Mouse (Mus musculus) myocyte (in vitro differentiated cells): Measurements from ENCODE around the gene Mink1. TPM values are rescaled to one million over a fixed set of nuclear protein-coding genes. Genes with fewer than 3 reads are reported as not detected.
A peak's percentile ranks its signal among the peaks of the same experiment; 100 is the strongest.
"Not testable (repeated sequence)": the region's sequence is repeated elsewhere in the genome, so short reads cannot be mapped to it uniquely, and the experiment has no call there.

Experiments used
- H3K27me3 ChIP-seq: one replicate; pipeline ENCODE4 v1.6.1; 2011; ENCODE audit not compliant: control insufficient read depth, insufficient read depth, insufficient read length
- H3K36me3 ChIP-seq: one replicate; pipeline ENCODE4 v1.6.1; 2011; ENCODE audit not compliant: control insufficient read depth, insufficient read depth
- H3K4me2 ChIP-seq: one replicate; pipeline ENCODE4 v1.6.1; 2011; ENCODE audit warnings: low read depth, control low read depth
- H3K4me3 ChIP-seq: one replicate; pipeline ENCODE4 v1.5.1; 2011; ENCODE audit warnings: mild to moderate bottlenecking, control low read depth, moderate library complexity
- H3K79me2 ChIP-seq: one replicate; pipeline ENCODE4 v1.6.1; 2011; ENCODE audit not compliant: control insufficient read depth, insufficient read depth
- H3ac ChIP-seq: one replicate; pipeline ENCODE4 v1.6.1; 2011; ENCODE audit not compliant: control insufficient read depth, insufficient read length
- CEBPB ChIP-seq: IDR thresholded peaks from 2 replicates; pipeline ENCODE4 v1.6.1; 2011; ENCODE audit warnings: mild to moderate bottlenecking, moderate library complexity; ENCODE audit not compliant: poor library complexity, insufficient read depth, severe bottlenecking
- E2F4 ChIP-seq: IDR thresholded peaks from one replicate; pipeline ENCODE4 v1.6.1; 2011; ENCODE audit warnings: mild to moderate bottlenecking, control low read depth, moderate library complexity; ENCODE audit not compliant: insufficient read depth
- MAX ChIP-seq: IDR thresholded peaks from one replicate; pipeline ENCODE4 v1.6.1; 2011; ENCODE audit warnings: low read depth, mild to moderate bottlenecking, control low read depth
- MYOD1 ChIP-seq, 3 experiments: IDR thresholded peaks; one replicate each; pipeline ENCODE4 v1.6.1; 2011; ENCODE audit warnings: control low read depth in 2 of 3, low read depth in 2 of 3, mild to moderate bottlenecking in 2 of 3, moderate library complexity in 1 of 3; ENCODE audit not compliant: insufficient read length in 2 of 3, control insufficient read depth in 1 of 3
- MYOG ChIP-seq, 3 experiments: IDR thresholded peaks; one replicate each; pipeline ENCODE4 v1.6.1; 2011; ENCODE audit warnings: control low read depth in 2 of 3, low read depth in 2 of 3, mild to moderate bottlenecking in 2 of 3; ENCODE audit not compliant: insufficient read length in 2 of 3, control insufficient read depth in 1 of 3, insufficient read depth in 1 of 3
- POLR2A ChIP-seq: IDR thresholded peaks from one replicate; pipeline ENCODE4 v1.6.1; 2011; ENCODE audit warnings: low read depth, mild to moderate bottlenecking, control low read depth, moderate library complexity; ENCODE audit not compliant: insufficient read length
- POLR2AphosphoS2 ChIP-seq: IDR thresholded peaks from one replicate; pipeline ENCODE4 v1.6.1; 2011; ENCODE audit warnings: low read depth, control low read depth; ENCODE audit not compliant: insufficient read length
- REST ChIP-seq: IDR thresholded peaks from one replicate; pipeline ENCODE4 v1.6.1; 2011; ENCODE audit warnings: mild to moderate bottlenecking, control low read depth, moderate library complexity; ENCODE audit not compliant: insufficient read depth, insufficient read length
- SRF ChIP-seq: IDR thresholded peaks from one replicate; pipeline ENCODE4 v1.6.1; 2011; ENCODE audit warnings: low read depth; ENCODE audit not compliant: control insufficient read depth, insufficient read length
- TCF12 ChIP-seq: IDR thresholded peaks from one replicate; pipeline ENCODE4 v1.6.1; 2011; ENCODE audit warnings: mild to moderate bottlenecking, control low read depth; ENCODE audit not compliant: poor library complexity, insufficient read depth, severe bottlenecking
- TCF3 ChIP-seq: IDR thresholded peaks from one replicate; pipeline ENCODE4 v1.6.1; 2011; ENCODE audit warnings: low read depth, control low read depth; ENCODE audit not compliant: insufficient read length
- USF1 ChIP-seq: IDR thresholded peaks from one replicate; pipeline ENCODE4 v1.6.1; 2011; ENCODE audit warnings: low read depth, mild to moderate bottlenecking, control low read depth, moderate library complexity
- polyA plus RNA-seq: library from polyadenylated mRNA; unstranded; fragments of >200 nt; fragmentation: generic; extraction: Trizol; gene quantifications from one replicate; pipeline ENCODE4 v1.2.1, GENCODE M21; 2012; ENCODE audit warnings: missing spikeins

The Mink1 gene
- polyA plus RNA-seq, 1 experiment = 34.4 TPM

DNA sequence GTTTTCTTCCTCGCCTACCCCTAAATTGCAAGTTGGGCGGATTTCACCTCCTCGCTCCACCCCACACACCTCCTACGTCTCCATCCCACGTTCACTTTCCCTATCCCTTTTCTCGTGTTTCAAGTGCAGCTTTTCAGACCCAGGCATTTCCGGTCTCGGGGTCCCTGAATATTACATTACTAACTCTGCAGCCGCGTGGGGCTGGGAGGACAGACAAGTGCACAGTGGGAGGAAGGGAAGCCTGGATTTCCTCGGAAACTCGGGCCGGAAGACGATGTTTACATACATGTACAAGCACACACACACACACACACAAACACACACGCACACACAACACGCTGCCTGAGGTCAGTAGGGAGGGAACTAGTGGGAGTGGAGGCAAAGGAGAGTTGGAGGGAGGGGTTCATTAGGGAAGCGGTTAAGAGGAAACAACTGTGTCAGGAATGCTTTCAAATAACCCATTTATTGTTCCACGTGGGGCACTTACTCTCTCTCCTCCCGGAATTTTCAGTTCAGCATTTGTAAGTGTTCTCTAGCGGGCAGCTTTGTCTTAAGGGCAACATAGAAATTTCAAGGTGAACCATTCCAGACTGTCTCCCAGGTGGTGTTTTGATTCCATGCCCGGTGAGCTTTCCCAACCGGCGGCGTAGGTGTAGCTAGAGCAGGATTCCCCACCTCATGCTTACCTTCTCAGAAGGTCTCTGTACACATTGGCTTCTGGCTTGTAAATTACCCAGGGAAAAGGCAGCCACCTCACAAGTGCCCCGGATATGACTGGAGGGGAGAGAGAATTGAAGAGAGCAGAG, 992 bp downstream of the Mink1 start:
- Histone ChIP-seq H3K4me3 (peak overlapping the region; percentile 72), H3K36me3 (no peaks in the 10 kb centered on the region), H3K27me3 (no peaks in the 10 kb centered on the region), H3ac (peak overlapping the region; percentile 97), H3K79me2 (peaks cover 53% of the 10 kb centered on the region), H3K4me2 (peak overlapping the region; percentile 98)
- TF ChIP-seq SRF (no peak), TCF3 (no peak), CEBPB (no peak), MAX (no peak), E2F4 (no peak), MYOD1 (IDR thresholded peaks at IDR 0.05; ENCODE audit: control insufficient read depth in 1 of 3, insufficient read length in 2 of 3, low read depth in 2 of 3) (no peak), TCF12 (no peak), POLR2A (no peak), USF1 (no peak), MYOG (IDR thresholded peaks at IDR 0.05; ENCODE audit: control insufficient read depth in 1 of 3, insufficient read depth in 1 of 3, insufficient read length in 2 of 3, low read depth in 2 of 3) (no peak), POLR2AphosphoS2 (no peak), REST (no peak)

DNA sequence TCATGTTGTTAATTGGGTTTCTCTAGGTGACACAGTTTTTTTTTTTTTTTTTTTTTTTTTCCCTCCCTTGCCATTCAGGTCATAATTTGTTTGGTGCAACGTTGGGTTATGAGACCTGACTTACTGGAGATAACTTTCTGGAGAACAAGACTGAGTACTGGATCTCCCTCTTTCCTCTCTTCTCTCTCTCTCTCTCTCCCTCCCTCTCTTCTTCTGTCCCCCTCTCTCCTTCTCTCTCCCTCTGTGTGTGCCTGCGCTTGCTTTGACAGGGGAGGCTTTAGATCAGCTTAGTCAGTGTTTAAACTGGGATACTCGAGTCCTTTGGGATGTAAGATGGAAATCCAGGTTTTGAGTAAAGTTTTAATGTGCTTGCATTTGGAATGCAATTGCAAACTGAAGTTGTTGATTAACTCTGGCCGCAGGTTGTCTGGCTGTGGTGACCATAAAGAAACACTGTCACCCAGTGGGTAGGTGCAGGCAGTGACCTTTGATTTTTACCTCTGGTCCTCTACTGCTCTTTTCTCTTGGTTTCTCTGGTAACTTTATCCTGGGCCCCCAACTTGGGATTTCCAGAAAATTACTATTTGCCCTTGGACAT, 1.7 kb downstream of the Mink1 start:
- TF ChIP-seq USF1 = no peak
- H3K36me3 ChIP-seq = no peaks in the 10 kb centered on the region
- no peaks in the 10 kb centered on the region for H3K27me3 ChIP-seq
- peak overlapping the region; percentile 98 for H3K4me2 ChIP-seq
- H3ac ChIP-seq = no peak overlapping the region
- peaks cover 60% of the 10 kb centered on the region for H3K79me2 ChIP-seq
- H3K4me3 ChIP-seq = peak overlapping the region; percentile 72

DNA sequence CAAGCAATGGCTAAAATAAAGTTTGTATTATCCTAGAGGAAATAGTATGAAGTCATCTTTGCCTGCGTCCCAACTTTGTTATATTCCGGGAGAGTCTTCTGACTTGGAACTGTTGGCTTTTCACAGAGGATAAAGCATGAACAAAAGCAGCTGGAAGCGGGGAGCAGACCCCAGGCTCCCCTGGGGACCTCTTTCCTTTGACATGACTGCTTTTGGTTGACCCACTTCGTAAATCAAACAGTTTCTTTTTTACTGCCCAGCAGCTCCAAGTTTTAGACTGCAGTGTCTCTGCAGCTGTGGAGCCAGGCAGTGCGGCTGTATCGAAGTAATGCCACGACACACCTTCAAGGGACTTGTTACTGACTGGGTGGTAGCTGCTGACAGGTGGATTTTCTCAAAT, 3.9 kb downstream of the Mink1 start:
- Histone ChIP-seq H3K4me3 (no peak overlapping the region), H3K27me3 (no peaks in the 10 kb centered on the region), H3K36me3 (no peaks in the 10 kb centered on the region), H3ac (no peak overlapping the region), H3K4me2 (no peak overlapping the region), H3K79me2 (peaks cover 77% of the 10 kb centered on the region)
- TF ChIP-seq MAX = no peak
- TF ChIP-seq SRF = no peak
- TF ChIP-seq TCF12 = no peak
- no peak for TF ChIP-seq TCF3
- TF ChIP-seq CEBPB = no peak
- no peak for TF ChIP-seq POLR2A
- no peak for TF ChIP-seq POLR2AphosphoS2
- no peak for TF ChIP-seq REST
- no peak for TF ChIP-seq MYOG (IDR thresholded peaks at IDR 0.05; ENCODE audit: control insufficient read depth in 1 of 3, insufficient read depth in 1 of 3, insufficient read length in 2 of 3, low read depth in 2 of 3)
- TF ChIP-seq MYOD1 (IDR thresholded peaks at IDR 0.05; ENCODE audit: control insufficient read depth in 1 of 3, insufficient read length in 2 of 3, low read depth in 2 of 3) = no peak
- no peak for TF ChIP-seq USF1
- TF ChIP-seq E2F4 = no peak

DNA sequence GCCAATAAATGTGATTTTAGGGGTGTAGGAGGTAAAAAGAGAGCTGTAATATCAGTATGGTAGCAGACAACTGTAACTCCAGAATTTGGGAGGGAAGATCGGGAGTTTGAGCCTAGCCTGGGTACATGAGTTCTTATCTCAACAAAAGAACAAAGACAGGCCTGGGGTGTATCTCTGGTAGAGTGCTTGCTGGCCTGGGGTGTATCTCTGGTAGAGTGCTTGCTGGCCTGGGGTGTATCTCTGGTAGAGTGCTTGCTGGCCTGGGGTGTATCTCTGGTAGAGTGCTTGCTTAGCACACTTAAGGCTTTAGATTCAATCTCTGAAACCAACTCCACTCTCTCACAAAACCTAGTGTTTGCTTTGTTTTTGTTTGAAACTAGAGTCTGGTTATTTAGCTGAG, 7.9 kb downstream of the Mink1 start:
- H3K79me2 ChIP-seq = peaks cover 88% of the 10 kb centered on the region
- not testable (repeated sequence) for H3K4me3 ChIP-seq, H3ac ChIP-seq, H3K27me3 ChIP-seq, H3K4me2 ChIP-seq, H3K36me3 ChIP-seq

DNA sequence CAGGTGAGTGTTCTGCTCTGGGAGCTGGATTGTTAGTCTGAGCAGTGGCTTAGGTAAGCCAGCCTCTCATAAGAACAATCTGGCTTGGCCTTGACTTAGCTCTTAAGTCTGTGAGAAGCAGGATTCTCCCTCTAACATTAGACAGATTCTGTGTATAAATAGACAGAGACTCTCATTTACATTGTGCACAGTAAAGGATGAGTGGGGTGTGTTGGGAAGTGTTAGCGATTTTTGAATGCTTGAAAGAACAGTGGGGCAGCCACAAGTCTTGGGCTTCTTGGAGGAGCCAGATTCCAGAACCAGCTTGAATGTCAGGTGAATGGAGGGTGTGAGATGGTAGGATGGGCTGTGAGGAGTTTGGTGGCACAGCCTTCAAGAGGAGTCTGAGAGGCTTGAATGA, 9.0 kb downstream of the Mink1 start:
- peak overlapping the region; percentile 9 for H3K4me2 ChIP-seq
- H3K36me3 ChIP-seq = no peaks in the 10 kb centered on the region
- H3K79me2 ChIP-seq = peaks cover 90% of the 10 kb centered on the region
- H3K27me3 ChIP-seq = no peaks in the 10 kb centered on the region
- no peak overlapping the region for H3ac ChIP-seq
- TF ChIP-seq CEBPB (no peak), POLR2AphosphoS2 (no peak), SRF (no peak), TCF3 (no peak), REST (no peak), E2F4 (no peak), MYOD1 (IDR thresholded peaks at IDR 0.05; ENCODE audit: control insufficient read depth in 1 of 3, insufficient read length in 2 of 3, low read depth in 2 of 3) (no peak), MYOG (IDR thresholded peaks at IDR 0.05; ENCODE audit: control insufficient read depth in 1 of 3, insufficient read depth in 1 of 3, insufficient read length in 2 of 3, low read depth in 2 of 3) (no peak), TCF12 (no peak), MAX (no peak)
- no peak overlapping the region for H3K4me3 ChIP-seq
